Mouse (Mus musculus): ENCODE results near the gene Dnhd1. TPM values are rescaled to one million over a fixed set of nuclear protein-coding genes. Genes with fewer than 3 reads are reported as not detected.

Dnhd1 gene
- polyA plus RNA-seq, 1 experiment: 2.3 TPM

GRCm38 (mm10) chr7:105762517-105763270, 112.1 kb downstream of the Dnhd1 start:
- WGBS: 58% methylated on average over 55 of the region's 55 CpGs
- H3K4me3 ChIP-seq (ENCODE audit: extremely low read depth, insufficient read depth, insufficient read length): no peak overlapping the region

GRCm38 (mm10) chr7:105764331-105764730, 113.7 kb downstream of the Dnhd1 start:
- no peaks in the 10 kb centered on the region for H3K36me3 ChIP-seq (ENCODE audit: control insufficient read depth, insufficient read depth, low read length)
- 91% methylated on average over 11 of the region's 11 CpGs for WGBS
- TF ChIP-seq CTCF (IDR thresholded peaks at IDR 0.05; ENCODE audit: extremely low read depth, insufficient read depth, insufficient read length, insufficient replicate concordance) (no peak), POLR2A (IDR thresholded peaks at IDR 0.05; ENCODE audit: low read depth, low read length) (no peak)
- no peaks in the 10 kb centered on the region; the same call in 1 of the 2 replicates for H3K4me1 ChIP-seq (ENCODE audit: control insufficient read depth, insufficient read depth, insufficient read length)
- H3K4me3 ChIP-seq (ENCODE audit: extremely low read depth, insufficient read depth, insufficient read length): no peak overlapping the region
- no peak overlapping the region for H3K27ac ChIP-seq (ENCODE audit: insufficient read depth, low read length)
- DNase-seq (ENCODE audit: low read depth in 1 of 2, low spot score in 2 of 2): no peak
- 0 out of 2 replicates have a peak, but pooled peaks cover 2% of the 10 kb centered on the region for H3K27me3 ChIP-seq (ENCODE audit: control insufficient read depth, insufficient read depth, low read length)

More at GRCm38 (mm10) chr7:105762517-105763270, 112.1 kb downstream of the Dnhd1 start:
- TF ChIP-seq CTCF (IDR thresholded peaks at IDR 0.05; ENCODE audit: extremely low read depth, insufficient read depth, insufficient read length, insufficient replicate concordance) (no peak), POLR2A (IDR thresholded peaks at IDR 0.05; ENCODE audit: low read depth, low read length) (no peak)
- 0 out of 2 replicates have a peak, but pooled peaks cover 2% of the 10 kb centered on the region for H3K27me3 ChIP-seq (ENCODE audit: control insufficient read depth, insufficient read depth, low read length)
- DNase-seq (ENCODE audit: low read depth in 1 of 2, low spot score in 2 of 2): no peak
- H3K4me1 ChIP-seq (ENCODE audit: control insufficient read depth, insufficient read depth, insufficient read length): no peaks in the 10 kb centered on the region; the same call in 1 of the 2 replicates
- no peaks in the 10 kb centered on the region for H3K36me3 ChIP-seq (ENCODE audit: control insufficient read depth, insufficient read depth, low read length)
- no peak overlapping the region for H3K27ac ChIP-seq (ENCODE audit: insufficient read depth, low read length)

- no peaks in the 10 kb centered on the region; the same call in 1 of the 2 replicates for H3K4me1 ChIP-seq (ENCODE audit: control insufficient read depth, insufficient read depth, insufficient read length)
- no peak for DNase-seq (ENCODE audit: low read depth in 1 of 2, low spot score in 2 of 2)
- no peak overlapping the region for H3K4me3 ChIP-seq (ENCODE audit: extremely low read depth, insufficient read depth, insufficient read length)
These were observed 117.1 kb downstream of the Dnhd1 start for GRCm38 (mm10) chr7:105767729-105768165.

GRCm38 (mm10) chr7:105769959-105770358, 119.3 kb downstream of the Dnhd1 start:
- WGBS: 91% methylated on average over 3 of the region's 3 CpGs
- Histone ChIP-seq H3K27ac (ENCODE audit: insufficient read depth, low read length) (no peak overlapping the region), H3K27me3 (ENCODE audit: control insufficient read depth, insufficient read depth, low read length) (no peaks in the 10 kb centered on the region), H3K4me1 (ENCODE audit: control insufficient read depth, insufficient read depth, insufficient read length) (no peaks in the 10 kb centered on the region; the same call in 1 of the 2 replicates), H3K36me3 (ENCODE audit: control insufficient read depth, insufficient read depth, low read length) (no peaks in the 10 kb centered on the region), H3K4me3 (ENCODE audit: extremely low read depth, insufficient read depth, insufficient read length) (no peak overlapping the region)
- DNase-seq (ENCODE audit: low read depth in 1 of 2, low spot score in 2 of 2): no peak
- TF ChIP-seq CTCF (IDR thresholded peaks at IDR 0.05; ENCODE audit: extremely low read depth, insufficient read depth, insufficient read length, insufficient replicate concordance) (no peak), POLR2A (IDR thresholded peaks at IDR 0.05; ENCODE audit: low read depth, low read length) (no peak)

More at GRCm38 (mm10) chr7:105767729-105768165, 117.1 kb downstream of the Dnhd1 start:
- Histone ChIP-seq H3K27ac (ENCODE audit: insufficient read depth, low read length) (peak overlapping the region; percentile 40), H3K36me3 (ENCODE audit: control insufficient read depth, insufficient read depth, low read length) (no peaks in the 10 kb centered on the region), H3K27me3 (ENCODE audit: control insufficient read depth, insufficient read depth, low read length) (no peaks in the 10 kb centered on the region)
- no peak for TF ChIP-seq CTCF (IDR thresholded peaks at IDR 0.05; ENCODE audit: extremely low read depth, insufficient read depth, insufficient read length, insufficient replicate concordance)
- no peak for TF ChIP-seq POLR2A (IDR thresholded peaks at IDR 0.05; ENCODE audit: low read depth, low read length)
- WGBS: 32% methylated on average over 6 of the region's 6 CpGs

Other genes starting within 250 kb of the Dnhd1 start
- gene Cnga4, start 246.3 kb upstream of the Dnhd1 start, polyA plus RNA-seq (2012; rRNA removed): not detected in 2 replicates
- 0.11 TPM in 1 of 2 replicates, not detected in the other for gene Cckbr, start 225.1 kb upstream of the Dnhd1 start, polyA plus RNA-seq (2012; rRNA removed)
- 35.1 and 53.9 TPM in 2 replicates for gene Cavin3, start 168.5 kb upstream of the Dnhd1 start, polyA plus RNA-seq (2012; rRNA removed)
- 20.3 and 23.9 TPM in 2 replicates for gene Smpd1, start 96.5 kb upstream of the Dnhd1 start, polyA plus RNA-seq (2012; rRNA removed)
- gene Apbb1, start 69.2 kb upstream of the Dnhd1 start, polyA plus RNA-seq (2012; rRNA removed): 9.9 and 12.7 TPM in 2 replicates
- gene Hpx, start 50.7 kb upstream of the Dnhd1 start, polyA plus RNA-seq (2012; rRNA removed): 0.37 and 0.61 TPM in 2 replicates
- gene Trim3, start 17.3 kb upstream of the Dnhd1 start, polyA plus RNA-seq (2012; rRNA removed): 25.4 and 35.1 TPM in 2 replicates
- gene Timm10b, start 10.8 kb upstream of the Dnhd1 start, polyA plus RNA-seq (2012; rRNA removed): 87.3 and 118 TPM in 2 replicates
- 38.1 and 38.3 TPM in 2 replicates for gene Arfip2, start 10.4 kb upstream of the Dnhd1 start, polyA plus RNA-seq (2012; rRNA removed)
- 155 and 230 TPM in 2 replicates for gene Gm45799, start 10.3 kb upstream of the Dnhd1 start, polyA plus RNA-seq (2012; rRNA removed)
- 89.5 and 90.1 TPM in 2 replicates for gene Ilk, start 85.8 kb downstream of the Dnhd1 start, polyA plus RNA-seq (2012; rRNA removed)
- 6.1 and 7.2 TPM in 2 replicates for gene Rrp8, start 86.6 kb downstream of the Dnhd1 start, polyA plus RNA-seq (2012; rRNA removed)
- 282 and 451 TPM in 2 replicates for gene Taf10, start 93.5 kb downstream of the Dnhd1 start, polyA plus RNA-seq (2012; rRNA removed)
- 83.3 and 87.4 TPM in 2 replicates for gene Tpp1, start 101.4 kb downstream of the Dnhd1 start, polyA plus RNA-seq (2012; rRNA removed)
- gene Dchs1, start 136.8 kb downstream of the Dnhd1 start, polyA plus RNA-seq (2012; rRNA removed): 6.7 and 7.4 TPM in 2 replicates
- 107 and 109 TPM in 2 replicates for gene Mrpl17, start 160.3 kb downstream of the Dnhd1 start, polyA plus RNA-seq (2012; rRNA removed)